Mouse (Mus musculus) layer of hippocampus, adult 11-12 months (tissue): ENCODE measurements around the gene Pdzk1ip1.

Experiments used
- DNase-seq: peaks from one replicate; pipeline ENCODE4 v3.0.0; 2022; ENCODE audit warnings: low spot score

Pdzk1ip1 gene

DNA sequence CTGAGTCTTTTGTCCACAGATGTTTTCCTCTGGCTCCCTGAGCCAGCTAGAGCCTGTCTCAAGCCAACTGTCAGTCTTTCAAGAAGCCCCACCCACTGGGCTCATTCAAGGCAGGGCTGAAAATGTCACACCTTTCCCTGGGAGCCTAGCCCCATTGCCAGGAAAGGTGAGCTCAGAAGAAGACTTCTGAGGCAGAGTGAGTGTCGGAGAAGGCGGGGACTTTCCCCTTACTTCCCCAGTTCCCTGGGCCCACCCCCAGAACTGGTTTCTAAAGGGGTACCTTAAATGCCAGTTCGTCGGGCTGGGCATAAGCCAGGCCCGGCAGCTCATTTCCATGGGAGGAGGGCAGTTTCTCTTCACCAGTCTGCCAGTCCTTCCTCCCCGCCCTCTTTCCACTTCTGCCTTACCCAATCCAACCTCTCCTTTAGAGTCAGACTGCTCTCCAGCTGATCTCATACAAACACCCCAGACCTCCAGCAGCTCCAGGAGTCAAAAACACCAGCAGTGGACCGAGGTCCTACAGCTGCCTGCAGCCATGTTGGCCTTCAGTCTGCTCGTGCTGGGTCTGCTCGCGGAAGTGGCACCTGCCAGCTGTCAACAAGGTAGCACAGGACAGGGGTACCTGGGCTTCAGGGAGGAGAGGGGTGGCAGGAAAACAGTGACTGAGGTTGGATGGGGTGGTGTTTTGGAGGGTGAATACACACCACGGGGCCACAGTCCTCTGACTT is at the start of gene Pdzk1ip1:
Pdzk1ip1 (plus strand) TSS at position 98 of the 728 bp plus-strand sequence.
- no peak for DNase-seq

DNA sequence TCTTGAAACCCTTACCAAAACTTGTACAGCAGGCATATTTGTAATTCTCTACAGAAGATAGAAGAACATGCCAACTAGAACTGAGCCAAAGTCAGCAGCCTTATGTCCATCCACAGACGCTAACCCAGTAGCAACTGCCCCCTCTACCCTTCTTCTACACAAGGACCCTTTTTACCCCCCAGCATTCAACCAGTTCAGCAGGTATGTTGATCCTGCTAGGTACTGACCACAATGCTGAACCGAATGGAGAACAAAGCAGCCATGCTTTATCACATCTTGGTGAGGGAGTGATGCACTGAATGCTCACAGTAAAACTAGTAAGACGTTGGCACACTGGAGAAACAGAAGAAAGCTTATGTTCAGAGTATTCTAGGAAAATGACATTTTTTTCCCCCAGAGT is 42.9 kb upstream of the Pdzk1ip1 start:
- DNase-seq = no peak

DNA sequence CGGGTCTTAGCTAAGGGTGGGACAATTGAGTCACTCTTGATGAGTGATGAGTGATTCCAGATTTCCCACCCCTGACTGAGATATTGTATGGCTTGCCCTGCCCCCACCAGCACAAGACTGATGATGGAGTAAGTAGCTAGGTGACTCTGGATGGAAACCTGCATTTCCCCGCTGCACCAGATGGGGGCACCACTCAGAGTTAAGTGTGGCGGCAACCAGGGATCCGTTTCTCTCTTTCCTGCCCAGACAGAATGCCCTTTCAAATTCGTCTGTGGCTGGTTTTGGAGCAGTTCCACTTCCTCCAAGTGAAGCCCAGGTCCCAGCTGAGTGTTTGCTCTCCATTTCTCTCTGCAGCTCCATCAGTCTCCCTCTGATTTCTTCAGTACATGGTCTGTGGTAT is 40.8 kb upstream of the Pdzk1ip1 start:
- peak; percentile 75 for DNase-seq

- DNase-seq = no peak
Observed at GRCm38 (mm10) chr4:115048190-115048589, 40.3 kb upstream of the Pdzk1ip1 start.

GRCm38 (mm10) chr4:115051245-115051644 is 37.3 kb upstream of the Pdzk1ip1 start:
- DNase-seq = no peak

DNA sequence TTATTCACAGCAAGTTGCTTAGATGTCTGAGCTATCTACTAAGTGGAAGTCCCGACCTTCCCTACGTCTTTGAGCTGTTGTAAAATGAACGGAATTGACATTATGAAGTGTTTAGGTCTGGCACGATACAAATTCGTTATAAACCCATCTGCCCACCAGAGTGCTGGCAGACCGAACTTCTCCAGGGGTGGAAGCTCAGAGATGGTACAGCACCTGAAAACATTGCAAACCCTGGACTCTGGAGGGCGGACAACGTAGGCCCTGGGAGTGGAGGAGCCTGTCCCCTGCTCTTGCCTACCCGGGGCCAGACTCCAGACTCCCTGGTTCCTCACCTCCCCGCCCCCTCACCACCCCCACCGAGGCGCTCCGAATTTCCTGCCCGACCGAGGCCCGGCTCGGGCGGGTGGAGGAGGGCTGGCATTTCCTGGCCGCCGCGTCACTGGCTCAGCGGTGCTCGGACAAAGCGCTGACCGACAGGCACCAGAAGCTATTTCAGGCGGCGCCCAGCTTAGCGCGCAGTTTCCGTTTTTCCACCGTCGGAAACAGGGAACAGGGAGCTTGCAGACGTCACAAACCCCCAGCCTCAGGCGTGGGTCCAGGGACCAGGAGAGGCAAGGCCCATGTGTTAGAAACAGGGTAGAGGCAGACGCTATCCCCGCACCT is 36.0 kb upstream of the Pdzk1ip1 start:
- DNase-seq = peak; percentile 53

DNA sequence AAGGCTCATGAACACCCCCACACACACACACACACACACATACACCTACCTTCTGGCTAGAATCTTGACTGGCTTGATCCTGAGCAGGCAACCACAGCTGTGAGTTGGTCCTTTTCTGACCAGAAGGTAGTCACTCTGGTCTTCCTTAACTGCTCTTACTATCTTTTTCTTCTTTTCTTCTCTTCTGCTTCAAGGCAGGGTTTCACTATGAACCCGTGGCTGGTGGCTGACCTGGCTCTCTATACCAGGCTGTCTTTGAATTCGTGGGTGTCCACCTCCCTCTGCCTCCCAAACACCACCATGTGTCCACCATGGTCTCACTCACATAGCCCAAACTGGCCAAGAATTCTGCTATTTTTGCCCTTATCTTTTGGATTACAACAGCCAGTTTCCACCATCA is 33.5 kb upstream of the Pdzk1ip1 start:
- no peak for DNase-seq

DNA sequence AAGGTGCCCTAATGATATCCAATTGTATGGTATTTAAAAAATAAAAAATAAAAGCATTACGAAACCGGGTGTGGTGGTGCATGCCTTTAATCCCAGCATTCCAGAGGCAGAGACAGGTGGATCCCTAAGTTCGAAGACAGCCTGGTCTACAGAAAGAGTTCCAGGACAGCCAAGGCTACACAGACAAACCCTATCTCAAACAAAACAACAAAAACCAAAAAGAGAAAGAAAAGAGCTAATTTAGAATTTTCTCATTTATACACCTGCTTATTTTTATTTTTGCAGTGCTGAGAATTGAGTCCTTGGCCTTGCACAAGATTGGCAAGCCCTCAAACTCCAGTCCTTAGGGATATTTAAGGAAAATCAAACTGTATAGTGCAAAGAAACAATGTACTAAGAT is 32.8 kb upstream of the Pdzk1ip1 start:
- DNase-seq = no peak

DNA sequence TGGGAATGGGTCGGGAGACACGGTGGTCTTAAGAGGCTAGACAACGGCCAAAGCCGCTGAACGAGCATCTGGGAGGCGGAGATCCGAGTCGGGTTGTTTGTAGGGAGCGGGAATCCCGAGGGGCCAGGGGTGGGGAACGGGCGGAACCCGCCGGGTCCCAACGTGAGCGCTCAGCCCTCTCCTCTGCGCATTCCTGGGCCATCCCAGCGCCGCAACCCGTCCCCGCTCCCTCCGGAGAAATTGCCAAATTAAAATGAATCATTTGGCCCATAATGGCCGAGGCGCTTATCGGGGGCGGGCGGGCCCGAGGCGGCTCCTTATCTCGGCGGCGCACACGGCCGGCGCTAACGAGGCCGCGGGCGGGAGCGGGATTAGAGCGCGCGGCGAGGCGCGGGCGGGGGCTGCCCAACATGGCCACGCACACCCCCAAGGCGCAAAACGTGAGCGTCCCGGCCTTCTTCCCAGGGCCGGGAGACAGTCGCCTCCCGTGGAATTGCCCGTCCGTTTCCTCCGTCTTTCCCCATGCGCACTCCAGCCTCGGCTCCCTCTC is 32.1 kb upstream of the Pdzk1ip1 start, which contains the start of gene Tal1:
Tal1 (plus strand) TSS at position 56 of the 550 bp plus-strand sequence.
- no peak for DNase-seq

DNA sequence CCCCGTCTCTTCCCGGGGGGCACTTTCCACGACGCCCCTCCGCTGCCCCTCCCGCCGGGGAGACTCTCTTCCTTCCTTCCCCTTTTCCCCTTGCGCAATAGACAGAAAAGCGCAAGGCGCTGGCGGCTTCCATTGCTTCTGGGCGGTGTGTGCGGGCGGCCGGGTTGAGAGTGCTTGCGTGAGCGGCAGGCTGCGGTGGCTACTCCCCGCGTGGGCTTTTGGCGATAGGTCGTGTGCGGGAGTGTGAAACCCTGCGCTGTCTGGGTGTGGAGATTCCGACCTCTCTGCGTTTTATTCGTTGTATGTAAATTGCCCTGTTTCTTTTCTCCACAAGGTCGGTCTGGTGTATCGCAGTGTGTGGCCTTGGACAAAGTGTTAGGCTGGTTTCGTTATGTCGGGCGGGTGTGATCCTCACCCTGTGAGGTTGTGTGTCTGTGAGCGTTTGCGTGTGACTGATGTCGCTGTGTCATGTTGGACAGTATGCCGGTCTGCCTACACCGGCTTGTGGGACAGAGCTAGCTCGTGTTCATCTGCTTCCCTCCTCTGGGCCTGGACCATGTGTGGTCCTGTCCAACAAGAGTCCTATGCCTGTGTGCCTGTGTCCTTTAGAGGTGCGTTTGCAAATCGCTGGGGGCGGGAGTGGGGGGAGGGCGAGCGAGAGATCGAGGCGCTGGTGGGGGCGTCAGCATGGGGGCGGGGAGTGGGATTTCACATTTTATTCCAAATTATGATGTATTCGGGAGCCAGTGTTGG is 31.4 kb upstream of the Pdzk1ip1 start:
- DNase-seq = peak; percentile 51

DNA sequence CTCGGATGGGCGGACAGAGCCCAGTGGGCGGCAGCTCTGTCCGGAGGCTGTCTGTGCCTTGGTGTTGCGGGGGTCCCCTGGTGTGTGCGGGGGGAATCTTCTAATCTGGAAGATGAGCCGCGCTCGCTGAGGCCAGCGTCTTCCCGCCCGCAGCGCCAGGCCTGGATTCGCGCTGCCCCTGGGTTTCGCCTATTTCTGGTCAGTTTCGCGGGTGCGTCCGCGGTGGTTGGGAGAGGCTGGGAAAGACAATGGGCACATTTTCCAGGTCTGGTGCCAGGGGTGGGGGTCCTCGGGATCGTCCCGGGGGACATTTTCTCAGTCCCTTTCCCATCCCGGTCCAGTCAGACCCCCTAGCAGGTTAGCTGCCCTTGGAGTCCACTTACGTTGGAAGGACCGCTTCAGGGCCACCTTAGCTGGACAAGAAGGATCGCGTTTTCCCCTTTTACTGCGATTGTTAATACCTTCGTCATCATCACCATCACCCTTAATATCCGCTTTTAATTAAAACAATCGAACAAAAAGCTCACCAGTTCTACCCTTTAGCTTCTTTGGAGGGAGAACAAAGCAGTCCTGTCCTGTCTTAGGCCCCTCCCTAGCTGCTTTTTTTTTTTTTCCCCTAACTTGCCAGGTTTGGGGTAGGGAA is 30.7 kb upstream of the Pdzk1ip1 start:
- DNase-seq = no peak

DNA sequence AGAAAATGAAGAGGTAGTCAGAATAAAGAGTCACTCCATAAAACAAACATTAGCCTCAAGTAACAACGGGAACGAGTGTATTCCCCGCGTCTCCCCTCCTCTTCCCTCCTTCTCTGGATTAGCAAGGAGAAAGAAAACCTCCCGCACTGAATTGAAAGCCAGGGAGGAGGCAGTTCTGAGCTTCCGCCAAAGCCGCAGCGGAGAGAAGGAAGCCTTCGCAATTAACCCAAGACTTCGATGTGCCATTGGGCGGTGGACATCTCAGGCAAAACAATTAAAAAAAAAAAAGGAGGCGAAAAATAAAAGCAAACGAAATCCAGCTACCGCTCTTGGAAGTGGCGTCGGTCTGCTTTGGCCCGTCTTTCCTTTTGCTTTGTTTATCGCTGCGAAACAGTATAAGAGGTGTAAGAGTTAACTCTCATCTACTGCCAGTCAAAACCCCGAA is 30.2 kb upstream of the Pdzk1ip1 start:
- DNase-seq = no peak

GRCm38 (mm10) chr4:115058871-115059590 is 29.5 kb upstream of the Pdzk1ip1 start:
- no peak for DNase-seq

GRCm38 (mm10) chr4:115059871-115060270 is 28.6 kb upstream of the Pdzk1ip1 start:
- DNase-seq = no peak

DNA sequence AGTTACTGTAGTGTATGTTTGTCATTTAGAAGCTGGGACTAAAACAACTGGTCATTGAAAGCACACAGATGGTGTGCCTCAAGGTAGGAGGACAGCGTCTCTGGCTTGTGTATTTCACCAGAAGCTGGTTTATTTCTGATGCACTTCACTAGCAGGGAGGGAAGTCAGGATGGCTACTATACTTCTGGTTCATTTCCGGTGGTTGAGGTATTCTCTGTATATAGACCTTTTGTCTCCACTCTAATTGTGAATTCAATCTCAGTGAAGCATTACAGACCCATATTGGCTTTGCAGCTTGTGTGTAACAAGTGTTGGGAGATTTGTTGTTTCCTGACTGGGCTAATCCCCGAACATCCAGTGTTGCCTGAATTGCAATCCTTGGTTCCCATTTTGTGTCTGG is 27.8 kb upstream of the Pdzk1ip1 start:
- no peak for DNase-seq

GRCm38 (mm10) chr4:115062540-115062874 is 26.0 kb upstream of the Pdzk1ip1 start:
- DNase-seq = no peak

DNA sequence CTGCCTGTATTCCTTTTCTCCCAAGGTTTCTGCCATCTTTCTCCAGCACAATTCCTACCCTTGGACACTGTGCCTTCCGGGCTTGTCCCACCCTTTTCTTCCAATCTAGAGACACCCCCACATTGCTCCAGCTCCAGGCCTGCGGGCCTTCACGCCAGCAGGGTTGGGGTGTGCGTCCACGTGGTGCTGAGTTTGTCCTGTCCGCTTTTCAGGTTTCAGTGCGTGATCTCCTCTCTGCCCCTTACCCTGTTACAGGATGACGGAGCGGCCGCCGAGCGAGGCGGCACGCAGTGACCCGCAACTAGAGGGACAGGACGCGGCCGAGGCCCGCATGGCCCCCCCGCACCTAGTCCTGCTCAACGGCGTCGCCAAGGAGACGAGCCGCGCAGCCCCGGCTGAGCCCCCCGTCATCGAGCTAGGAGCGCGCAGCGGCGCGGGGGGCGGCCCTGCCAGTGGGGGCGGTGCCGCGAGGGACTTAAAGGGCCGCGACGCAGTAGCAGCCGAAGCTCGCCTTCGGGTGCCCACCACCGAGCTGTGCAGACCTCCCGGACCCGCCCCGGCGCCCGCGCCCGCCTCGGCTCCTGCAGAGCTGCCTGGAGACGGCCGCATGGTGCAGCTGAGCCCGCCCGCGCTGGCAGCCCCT is 25.5 kb upstream of the Pdzk1ip1 start:
- DNase-seq = peak; percentile 27

GRCm38 (mm10) chr4:115063518-115064239 is 24.8 kb upstream of the Pdzk1ip1 start:
- no peak for DNase-seq

GRCm38 (mm10) chr4:115071668-115072067 is 16.8 kb upstream of the Pdzk1ip1 start:
- no peak for DNase-seq

- no peak for DNase-seq
Observed at GRCm38 (mm10) chr4:115074789-115075188, 13.7 kb upstream of the Pdzk1ip1 start.
